Mouse (Mus musculus) lung, adult 2 months (tissue): ENCODE results near the gene Eps15l1. TPM values are rescaled to one million over a fixed set of nuclear protein-coding genes. Genes with fewer than 3 reads are reported as not detected.
A peak's percentile ranks its signal among the peaks of the same experiment; 100 is the strongest.

Experiments
- DNase-seq: peaks from one replicate; pipeline ENCODE4 v3.0.0; 2022
- H3K4me1 ChIP-seq: fragments of 200-500 bp; 2 replicates; pipeline ENCODE4 v1.6.1; 2011; ENCODE audit warnings: low read length; ENCODE audit not compliant: control insufficient read depth, insufficient read depth
- H3K4me3 ChIP-seq: fragments of 200-500 bp; replicated peaks from 2 replicates; pipeline ENCODE3; 2011; ENCODE audit warnings: low read depth, mild to moderate bottlenecking, control low read depth, low read length; ENCODE audit errors: extremely low read depth
- CTCF ChIP-seq: fragments of 200-500 bp; IDR thresholded peaks from 2 replicates; pipeline ENCODE4 v1.5.1; 2011; ENCODE audit warnings: mild to moderate bottlenecking, low read length, control low read depth; ENCODE audit not compliant: insufficient read depth
- POLR2A ChIP-seq: fragments of 200-500 bp; IDR thresholded peaks from 2 replicates; pipeline ENCODE4 v1.6.1; 2011; ENCODE audit warnings: low read depth, mild to moderate bottlenecking, control low read depth, low read length, borderline replicate concordance; ENCODE audit errors: extremely low read depth
- WGBS: fragments of 180-500 bp; shearing (Covaris S2); methylation state at CpG from one replicate; pipeline ENCODE4 v1.1.7; 2018; 5-methylcytosine and 5-hydroxymethylcytosine counted together
- polyA plus RNA-seq: library from polyadenylated mRNA; depleted of rRNA; stranded (reverse); fragments of >200 nt; gene quantifications from 2 replicates; pipeline ENCODE4 v1.2.3, GENCODE M21; 2012

Gene Eps15l1
- polyA plus RNA-seq, 1 experiment, result 48.3 TPM

DNA sequence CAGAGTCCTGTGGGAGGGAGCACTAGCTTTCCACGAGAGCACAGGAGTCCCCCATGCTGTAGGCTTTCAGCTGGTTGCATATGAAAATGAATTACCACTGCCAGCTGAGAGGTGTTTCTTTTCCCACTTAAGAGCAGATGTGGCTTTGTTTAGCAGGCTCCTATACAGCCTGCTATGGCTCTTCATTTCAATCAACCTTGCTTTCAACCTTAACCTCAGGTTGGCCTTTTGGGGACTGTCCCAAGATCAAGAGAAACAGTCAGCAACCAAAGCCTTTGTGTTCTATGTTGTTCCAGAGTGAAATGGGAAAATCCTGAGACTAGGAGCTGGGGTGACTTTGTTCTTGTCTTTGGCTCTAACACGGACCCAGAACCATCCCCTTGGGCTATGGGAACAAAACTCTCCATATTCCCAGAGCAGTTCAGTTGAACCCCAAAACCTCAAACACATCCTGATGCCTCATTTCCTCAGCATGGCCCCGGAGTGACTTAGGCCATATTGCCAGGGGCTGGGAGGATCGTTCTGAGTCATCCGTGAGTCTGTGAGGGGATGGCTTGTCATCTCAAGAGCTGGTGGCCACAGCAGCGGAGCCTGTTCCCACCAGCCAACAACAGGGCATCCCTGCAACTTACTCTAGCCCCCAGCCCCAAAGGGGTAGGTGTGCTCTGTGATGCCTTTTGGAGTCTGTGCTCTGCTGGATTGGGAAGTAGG is 90.3 kb downstream of the Eps15l1 start:
- no peak for DNase-seq
- TF ChIP-seq POLR2A (no peak), CTCF (no peak)
- Histone ChIP-seq H3K4me1 (peaks cover 10% of the 10 kb centered on the region), H3K4me3 (no peak overlapping the region)
- WGBS, result 76% methylated on average over 6 of the region's 6 CpGs

DNA sequence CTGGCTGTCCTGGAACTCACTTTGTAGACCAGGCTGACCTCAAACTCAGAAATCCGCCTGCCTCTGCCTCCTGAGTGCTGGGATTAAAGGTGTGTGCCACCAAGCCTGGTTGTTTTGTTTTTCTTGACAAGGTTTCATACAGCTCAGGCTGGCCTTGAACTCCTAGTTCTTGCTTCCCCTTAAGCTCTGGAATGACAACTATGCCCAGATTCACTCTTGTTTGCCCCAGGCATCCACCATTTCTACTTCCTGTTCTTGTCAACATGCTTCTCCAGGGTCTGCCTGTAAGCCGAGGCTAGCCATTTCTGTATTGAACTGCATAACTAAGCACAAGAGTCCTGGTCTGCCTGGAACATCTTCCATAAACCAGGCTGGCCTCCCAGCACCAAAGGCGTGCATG is 92.1 kb downstream of the Eps15l1 start:
- Histone ChIP-seq H3K4me3 (no peak overlapping the region), H3K4me1 (peaks cover 5% of the 10 kb centered on the region; the same call in 1 of the 2 replicates)
- DNase-seq, result no peak
- 89% methylated on average over 3 of the region's 3 CpGs for WGBS
- TF ChIP-seq CTCF (no peak), POLR2A (no peak)

DNA sequence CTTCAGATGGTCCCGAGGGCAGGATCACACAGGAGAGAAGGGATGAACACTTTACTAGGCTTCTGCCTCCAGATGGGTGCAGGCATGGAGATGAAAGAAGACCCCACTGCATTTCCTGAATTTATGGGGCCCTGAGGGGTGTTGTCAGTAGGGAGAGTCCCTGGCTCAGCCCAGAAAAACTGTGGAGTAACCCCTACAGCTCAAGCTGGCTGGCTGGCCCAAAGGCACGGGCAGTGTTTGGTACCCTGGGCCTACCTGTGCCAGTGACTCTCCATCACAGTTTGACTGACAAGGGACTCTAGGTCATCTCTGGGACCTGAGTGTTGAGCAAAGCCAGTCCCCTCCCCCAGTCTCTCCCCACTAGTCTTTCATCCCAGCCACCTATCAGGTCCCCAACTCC is 96.6 kb downstream of the Eps15l1 start:
- WGBS, result 48% methylated on average over 2 of the region's 2 CpGs
- Histone ChIP-seq H3K4me1 (peaks cover 11% of the 10 kb centered on the region), H3K4me3 (no peak overlapping the region)
- TF ChIP-seq CTCF (no peak), POLR2A (no peak)
- no peak for DNase-seq

DNA sequence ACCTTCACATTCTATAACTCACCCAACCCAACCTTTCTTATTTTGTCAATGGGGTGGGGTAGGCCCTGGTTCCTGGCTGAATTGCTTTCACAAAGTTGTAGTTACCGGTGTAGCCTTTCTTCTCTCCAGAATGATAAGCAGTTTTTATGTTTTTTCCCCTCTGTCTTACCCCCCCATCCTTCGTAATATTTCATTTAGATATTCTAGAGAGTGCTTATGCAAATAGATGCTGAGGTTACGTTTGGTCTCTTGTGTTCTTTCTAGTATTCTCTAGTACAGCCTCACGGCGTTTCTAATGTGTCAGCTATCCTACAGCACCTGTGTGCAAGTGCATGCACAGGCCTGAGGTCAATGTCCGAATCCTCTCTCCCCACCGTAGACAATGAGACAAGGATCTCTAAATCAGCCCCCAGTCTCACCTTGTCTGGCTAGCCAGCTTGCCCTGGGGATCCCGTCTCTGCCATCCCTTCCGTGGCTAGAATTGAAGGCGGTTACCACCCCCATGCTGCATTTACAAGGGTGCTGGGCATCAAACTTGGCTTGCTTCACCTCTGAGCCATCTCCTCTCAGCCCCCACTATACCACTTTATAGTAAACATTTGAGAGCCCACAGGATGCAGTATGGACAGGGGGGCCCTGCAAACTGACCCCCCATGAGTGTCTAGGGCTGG is 97.1 kb downstream of the Eps15l1 start:
- TF ChIP-seq CTCF (no peak), POLR2A (peak; percentile 28; the same call in 1 of the 2 replicates)
- peaks cover 11% of the 10 kb centered on the region for H3K4me1 ChIP-seq
- WGBS, result 61% methylated on average over 10 of the region's 10 CpGs
- DNase-seq, result no peak
- no peak overlapping the region for H3K4me3 ChIP-seq

DNA sequence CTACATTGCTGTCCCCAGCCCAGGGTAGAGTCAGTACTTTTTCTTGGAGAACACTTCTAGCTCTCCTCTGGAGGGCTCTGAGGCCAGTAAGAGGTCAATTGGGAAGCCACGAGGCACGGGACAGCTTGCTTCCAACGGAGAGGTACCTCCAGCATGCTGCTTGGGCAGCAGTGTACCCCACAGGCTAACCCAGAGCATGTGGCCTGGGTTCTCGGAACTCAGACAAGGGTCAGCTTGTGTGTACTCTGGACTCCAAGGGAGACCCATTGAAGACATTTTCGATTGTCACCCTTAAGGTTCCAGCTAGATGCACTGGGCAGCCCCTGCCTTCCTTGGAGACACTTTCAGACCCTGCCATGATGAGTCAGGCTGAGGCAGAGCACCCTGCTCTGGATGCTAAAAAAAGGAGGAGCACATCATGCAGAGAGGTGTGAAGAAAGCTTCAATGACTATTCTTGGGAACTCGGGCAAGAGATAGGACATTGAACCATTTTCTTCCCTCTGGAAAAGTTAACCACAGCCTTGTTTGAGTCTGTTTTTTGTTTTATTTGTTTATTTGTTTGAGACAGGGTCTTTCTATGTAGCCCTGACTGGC is 98.0 kb downstream of the Eps15l1 start:
- TF ChIP-seq CTCF (no peak), POLR2A (peak; percentile 42; the same call in 1 of the 2 replicates)
- WGBS, result 28% methylated on average over 6 of the region's 6 CpGs

DNA sequence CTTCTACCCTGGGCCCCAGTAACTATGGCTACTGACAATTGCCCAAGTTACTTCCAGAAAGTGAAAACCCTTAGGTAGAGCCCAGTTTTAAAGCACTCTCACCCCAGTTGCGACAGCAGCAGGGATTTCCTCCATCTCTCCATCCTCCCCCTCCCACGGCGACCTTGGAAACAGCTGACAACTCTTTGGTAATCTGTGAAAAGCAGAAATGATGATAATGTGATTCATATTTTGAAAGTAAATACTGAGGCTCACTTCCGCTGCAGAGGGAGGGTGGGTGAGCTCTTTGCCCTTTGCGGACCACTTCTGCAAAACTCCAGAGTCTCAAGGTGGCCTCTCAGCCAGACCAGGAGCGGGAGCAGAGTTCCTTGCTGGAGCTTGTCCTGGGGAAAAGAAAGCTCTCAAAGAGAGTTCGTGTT is 98.8 kb downstream of the Eps15l1 start:
- H3K4me3 ChIP-seq, result peak overlapping the region; percentile 89
- peak; percentile 48 for DNase-seq
- peaks cover 11% of the 10 kb centered on the region for H3K4me1 ChIP-seq
- TF ChIP-seq CTCF, result no peak
- no peak; the same call in 1 of the 2 replicates for TF ChIP-seq POLR2A
- WGBS, result 10% methylated on average over 7 of the region's 7 CpGs

More for the DNA sequence above, 98.0 kb downstream of the Eps15l1 start:
- Histone ChIP-seq H3K4me3 (no peak overlapping the region), H3K4me1 (peaks cover 11% of the 10 kb centered on the region)
- DNase-seq, result peak; percentile 34

DNA sequence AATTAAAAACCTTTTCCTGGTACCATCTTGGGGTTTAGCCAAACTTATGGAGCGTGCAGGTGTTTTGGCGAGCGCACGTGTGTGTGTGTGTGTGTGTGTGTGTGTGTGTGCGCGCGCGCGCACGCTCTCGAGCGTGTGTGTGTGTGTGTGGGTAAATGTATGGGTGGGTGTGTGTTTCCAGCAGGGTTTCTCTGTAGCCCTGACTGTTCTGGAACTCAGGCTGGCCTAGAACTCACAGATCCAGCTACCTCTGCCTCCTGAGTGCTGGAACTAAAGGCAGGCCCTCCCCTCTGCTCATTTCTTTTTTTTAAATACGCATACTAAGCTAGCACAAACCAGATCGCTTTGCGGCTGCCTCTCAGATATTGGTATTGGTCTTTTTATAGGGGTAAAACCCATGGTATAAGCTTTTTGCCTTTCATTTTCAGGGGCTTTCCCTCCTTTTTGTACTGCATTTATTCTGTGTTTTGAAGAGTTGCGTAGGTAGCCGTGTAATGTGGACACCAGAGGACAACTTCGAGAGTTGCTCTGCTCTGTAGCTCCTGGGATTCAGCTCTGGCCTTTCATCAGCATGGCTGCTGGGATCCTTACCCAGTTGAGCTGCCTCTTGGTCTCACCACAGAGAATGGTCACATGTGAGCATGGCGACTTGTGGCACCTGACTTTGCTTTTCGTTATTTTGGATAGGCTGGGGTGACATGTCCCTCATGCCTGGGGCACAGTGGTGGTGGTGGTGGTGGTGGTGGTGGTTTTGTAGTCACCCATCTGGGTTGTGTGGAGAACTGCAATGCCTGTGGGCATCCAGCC is 99.4 kb downstream of the Eps15l1 start:
- peaks cover 11% of the 10 kb centered on the region for H3K4me1 ChIP-seq
- DNase-seq, result no peak
- H3K4me3 ChIP-seq, result peak overlapping the region; percentile 89
- 53% methylated on average over 20 of the region's 20 CpGs for WGBS
- peak; percentile 69; the same call in 1 of the 2 replicates for TF ChIP-seq POLR2A
- TF ChIP-seq CTCF, result no peak

DNA sequence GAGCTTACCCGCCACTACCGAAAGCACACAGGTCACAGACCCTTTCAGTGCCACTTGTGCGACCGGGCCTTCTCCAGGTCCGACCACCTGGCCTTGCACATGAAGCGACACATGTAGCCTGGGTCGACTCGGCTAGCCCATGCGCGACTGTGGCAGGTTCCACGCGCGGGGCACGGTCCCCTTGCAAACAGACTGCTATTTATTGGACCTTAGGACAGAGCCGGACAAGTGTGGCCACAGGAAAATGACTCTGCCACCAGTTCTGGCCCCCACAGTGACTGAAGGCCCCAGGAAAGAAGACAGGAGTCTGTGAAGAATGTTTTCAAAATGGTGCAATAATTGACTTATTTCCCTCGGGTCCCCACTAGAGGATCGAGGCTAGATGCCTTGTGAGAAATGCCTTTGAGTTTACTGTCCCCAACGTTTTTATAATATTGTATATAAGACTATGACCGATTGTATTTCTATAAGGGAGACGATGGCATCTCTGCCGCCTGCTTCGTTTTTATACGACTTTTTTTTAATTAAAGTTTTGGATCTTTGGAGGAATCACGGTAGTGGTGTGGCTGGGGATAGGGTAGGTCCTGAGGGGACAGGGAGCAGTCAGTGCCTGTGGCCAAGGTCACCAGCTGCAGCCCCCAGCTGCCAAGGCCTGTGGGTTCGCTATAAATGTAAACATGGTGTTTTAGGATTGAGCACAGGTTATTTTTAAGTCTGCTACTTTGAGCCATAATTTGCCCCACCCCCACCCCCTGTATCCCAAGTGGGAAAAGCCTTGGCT is 100.3 kb downstream of the Eps15l1 start:
- DNase-seq, result no peak
- peaks cover 11% of the 10 kb centered on the region for H3K4me1 ChIP-seq
- TF ChIP-seq POLR2A (peak; percentile 48), CTCF (no peak)
- WGBS, result 36% methylated on average over 25 of the region's 25 CpGs
- peak overlapping the region; percentile 89 for H3K4me3 ChIP-seq
